Mouse (Mus musculus): ENCODE measurements around the gene Cacna1g. TPM values are rescaled to one million over a fixed set of nuclear protein-coding genes. Genes with fewer than 3 reads are reported as not detected.

Cacna1g gene
- polyA plus RNA-seq, 1 experiment: 6.5 TPM

- Histone ChIP-seq H3K27ac (ENCODE audit: control insufficient read depth, insufficient read depth, low read length) (no peak overlapping the region), H3K4me3 (ENCODE audit: control insufficient read depth, insufficient read depth, low read length) (no peak overlapping the region), H3K27me3 (ENCODE audit: control insufficient read depth, insufficient read depth, low read length) (peaks cover 3% of the 10 kb centered on the region; the same call in 1 of the 2 replicates), H3K4me1 (replicated peaks; ENCODE audit: control insufficient read depth, insufficient read depth, low read length) (no peaks in the 10 kb centered on the region), H3K36me3 (ENCODE audit: control insufficient read depth, insufficient read depth, low read length) (no peaks in the 10 kb centered on the region)
- DNase-seq: no peak
- 92% methylated on average over 17 of the region's 17 CpGs for WGBS
- TF ChIP-seq CTCF (IDR thresholded peaks at IDR 0.05; ENCODE audit: borderline replicate concordance, control insufficient read depth, extremely low read depth, insufficient read depth, low read length, poor library complexity): no peak
- no peak for TF ChIP-seq POLR2A (IDR thresholded peaks at IDR 0.05; ENCODE audit: control insufficient read depth, extremely low read depth, insufficient read depth, low read length, poor library complexity)
Observed at GRCm38 (mm10) chr11:94466333-94466855, 7.6 kb downstream of the Cacna1g start.

- no peaks in the 10 kb centered on the region for H3K36me3 ChIP-seq (ENCODE audit: control insufficient read depth, insufficient read depth, low read length)
- H3K4me3 ChIP-seq (ENCODE audit: control insufficient read depth, insufficient read depth, low read length): no peak overlapping the region
- TF ChIP-seq POLR2A (IDR thresholded peaks at IDR 0.05; ENCODE audit: control insufficient read depth, extremely low read depth, insufficient read depth, low read length, poor library complexity) (no peak), CTCF (IDR thresholded peaks at IDR 0.05; ENCODE audit: borderline replicate concordance, control insufficient read depth, extremely low read depth, insufficient read depth, low read length, poor library complexity) (no peak)
- H3K27me3 ChIP-seq (ENCODE audit: control insufficient read depth, insufficient read depth, low read length): no peaks in the 10 kb centered on the region
- WGBS: 81% methylated on average over 2 of the region's 2 CpGs
- DNase-seq: no peak
- no peak overlapping the region for H3K27ac ChIP-seq (ENCODE audit: control insufficient read depth, insufficient read depth, low read length)
- no peaks in the 10 kb centered on the region for H3K4me1 ChIP-seq (replicated peaks; ENCODE audit: control insufficient read depth, insufficient read depth, low read length)
Observed at GRCm38 (mm10) chr11:94464170-94464569, 9.8 kb downstream of the Cacna1g start.

- no peak overlapping the region for H3K27ac ChIP-seq (ENCODE audit: control insufficient read depth, insufficient read depth, low read length)
- TF ChIP-seq CTCF (IDR thresholded peaks at IDR 0.05; ENCODE audit: borderline replicate concordance, control insufficient read depth, extremely low read depth, insufficient read depth, low read length, poor library complexity) (no peak), POLR2A (IDR thresholded peaks at IDR 0.05; ENCODE audit: control insufficient read depth, extremely low read depth, insufficient read depth, low read length, poor library complexity) (no peak)
- 95% methylated on average over 11 of the region's 11 CpGs for WGBS
- no peak overlapping the region for H3K4me3 ChIP-seq (ENCODE audit: control insufficient read depth, insufficient read depth, low read length)
- no peak for DNase-seq
- no peaks in the 10 kb centered on the region for H3K27me3 ChIP-seq (ENCODE audit: control insufficient read depth, insufficient read depth, low read length)
- no peaks in the 10 kb centered on the region for H3K36me3 ChIP-seq (ENCODE audit: control insufficient read depth, insufficient read depth, low read length)
- H3K4me1 ChIP-seq (replicated peaks; ENCODE audit: control insufficient read depth, insufficient read depth, low read length): no peaks in the 10 kb centered on the region
Observed at GRCm38 (mm10) chr11:94461856-94462255, 12.1 kb downstream of the Cacna1g start.

GRCm38 (mm10) chr11:94457001-94457400, 17.0 kb downstream of the Cacna1g start:
- Histone ChIP-seq H3K27me3 (ENCODE audit: control insufficient read depth, insufficient read depth, low read length) (no peaks in the 10 kb centered on the region), H3K36me3 (ENCODE audit: control insufficient read depth, insufficient read depth, low read length) (no peaks in the 10 kb centered on the region), H3K27ac (ENCODE audit: control insufficient read depth, insufficient read depth, low read length) (no peak overlapping the region), H3K4me3 (ENCODE audit: control insufficient read depth, insufficient read depth, low read length) (no peak overlapping the region), H3K4me1 (replicated peaks; ENCODE audit: control insufficient read depth, insufficient read depth, low read length) (no peaks in the 10 kb centered on the region; the same call in 1 of the 2 replicates)
- TF ChIP-seq POLR2A (IDR thresholded peaks at IDR 0.05; ENCODE audit: control insufficient read depth, extremely low read depth, insufficient read depth, low read length, poor library complexity) (no peak), CTCF (IDR thresholded peaks at IDR 0.05; ENCODE audit: borderline replicate concordance, control insufficient read depth, extremely low read depth, insufficient read depth, low read length, poor library complexity) (no peak)
- WGBS: 96% methylated on average over 15 of the region's 15 CpGs
- no peak for DNase-seq

GRCm38 (mm10) chr11:94456347-94456746, 17.7 kb downstream of the Cacna1g start:
- 92% methylated on average over 3 of the region's 3 CpGs for WGBS
- Histone ChIP-seq H3K4me3 (ENCODE audit: control insufficient read depth, insufficient read depth, low read length) (no peak overlapping the region), H3K27me3 (ENCODE audit: control insufficient read depth, insufficient read depth, low read length) (no peaks in the 10 kb centered on the region), H3K36me3 (ENCODE audit: control insufficient read depth, insufficient read depth, low read length) (no peaks in the 10 kb centered on the region), H3K4me1 (replicated peaks; ENCODE audit: control insufficient read depth, insufficient read depth, low read length) (no peaks in the 10 kb centered on the region; the same call in 1 of the 2 replicates), H3K27ac (ENCODE audit: control insufficient read depth, insufficient read depth, low read length) (no peak overlapping the region)
- no peak for DNase-seq
- no peak for TF ChIP-seq CTCF (IDR thresholded peaks at IDR 0.05; ENCODE audit: borderline replicate concordance, control insufficient read depth, extremely low read depth, insufficient read depth, low read length, poor library complexity)
- no peak for TF ChIP-seq POLR2A (IDR thresholded peaks at IDR 0.05; ENCODE audit: control insufficient read depth, extremely low read depth, insufficient read depth, low read length, poor library complexity)

- no peak overlapping the region for H3K27ac ChIP-seq (ENCODE audit: control insufficient read depth, insufficient read depth, low read length)
- no peak for DNase-seq
- TF ChIP-seq CTCF (IDR thresholded peaks at IDR 0.05; ENCODE audit: borderline replicate concordance, control insufficient read depth, extremely low read depth, insufficient read depth, low read length, poor library complexity) (no peak), POLR2A (IDR thresholded peaks at IDR 0.05; ENCODE audit: control insufficient read depth, extremely low read depth, insufficient read depth, low read length, poor library complexity) (no peak)
- H3K36me3 ChIP-seq (ENCODE audit: control insufficient read depth, insufficient read depth, low read length): no peaks in the 10 kb centered on the region
- WGBS: 60% methylated on average over 10 of the region's 10 CpGs
- no peaks in the 10 kb centered on the region for H3K27me3 ChIP-seq (ENCODE audit: control insufficient read depth, insufficient read depth, low read length)
- H3K4me1 ChIP-seq (replicated peaks; ENCODE audit: control insufficient read depth, insufficient read depth, low read length): no peaks in the 10 kb centered on the region; the same call in 1 of the 2 replicates
- no peak overlapping the region for H3K4me3 ChIP-seq (ENCODE audit: control insufficient read depth, insufficient read depth, low read length)
Observed at GRCm38 (mm10) chr11:94455161-94455820, 18.7 kb downstream of the Cacna1g start.

Data from thymus, adult 2 months (tissue).